Mouse (Mus musculus) testis, postnatal 14 days (tissue): Measurements from ENCODE around the gene Slc25a38.
A peak's percentile ranks its signal among the peaks of the same experiment; 100 is the strongest.

Experiments used
- DNase-seq: peaks from one replicate; pipeline ENCODE4 v3.0.0; 2021; ENCODE audit warnings: low spot score

Gene Slc25a38

DNA sequence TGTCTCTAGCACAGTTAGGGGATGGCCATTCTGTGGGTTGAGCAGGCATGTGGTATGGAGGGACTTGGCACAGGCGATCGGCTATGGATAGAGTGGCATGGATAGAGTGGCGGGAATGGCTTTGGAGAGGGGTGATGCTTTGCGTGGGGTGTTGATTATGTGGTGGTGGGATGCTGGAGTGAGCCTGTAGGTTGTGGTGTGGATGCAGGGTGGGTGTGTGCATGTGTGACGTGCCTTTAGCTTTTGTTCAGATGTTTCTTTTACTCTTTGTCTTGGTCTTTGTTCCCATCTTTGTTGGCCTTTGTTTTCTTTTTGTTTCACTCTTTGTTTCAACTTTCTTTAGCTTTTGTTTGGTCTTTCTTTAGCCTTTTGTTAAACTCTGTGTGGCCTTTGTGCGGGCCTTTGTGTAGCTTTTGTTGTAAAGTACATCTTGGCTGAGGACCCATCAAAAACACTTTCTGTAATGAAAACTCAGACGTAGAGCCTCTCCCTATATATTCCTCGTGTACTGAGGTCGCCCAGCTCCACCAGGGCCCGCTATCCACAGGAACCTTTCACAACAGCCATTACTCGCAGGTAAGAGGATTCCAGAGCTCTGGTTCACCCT, 39.2 kb downstream of the Slc25a38 start, which contains the start of gene Mobp:
TSS of gene Mobp (plus strand) at position 486 of the 607 bp plus-strand sequence.
- DNase-seq: no peak

DNA sequence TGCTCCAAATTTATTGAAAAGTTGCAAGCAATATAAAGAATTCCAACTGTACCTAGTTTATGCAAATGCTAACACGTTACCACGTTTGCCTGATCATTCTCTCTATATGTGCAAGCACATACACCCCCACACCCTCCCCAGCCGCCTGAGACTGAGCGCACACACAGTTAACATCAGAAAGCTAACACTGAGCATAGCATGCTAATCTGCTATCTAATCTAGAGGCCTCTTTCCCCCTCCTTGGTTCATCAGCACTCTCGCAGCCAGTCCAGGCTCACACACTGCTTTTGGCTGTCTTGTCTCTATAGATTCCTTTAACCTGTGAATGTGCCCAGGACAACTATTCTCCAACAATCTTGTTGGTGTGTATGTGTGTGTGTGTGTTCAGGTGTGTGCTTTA, 41.0 kb downstream of the Slc25a38 start:
- DNase-seq: no peak

DNA sequence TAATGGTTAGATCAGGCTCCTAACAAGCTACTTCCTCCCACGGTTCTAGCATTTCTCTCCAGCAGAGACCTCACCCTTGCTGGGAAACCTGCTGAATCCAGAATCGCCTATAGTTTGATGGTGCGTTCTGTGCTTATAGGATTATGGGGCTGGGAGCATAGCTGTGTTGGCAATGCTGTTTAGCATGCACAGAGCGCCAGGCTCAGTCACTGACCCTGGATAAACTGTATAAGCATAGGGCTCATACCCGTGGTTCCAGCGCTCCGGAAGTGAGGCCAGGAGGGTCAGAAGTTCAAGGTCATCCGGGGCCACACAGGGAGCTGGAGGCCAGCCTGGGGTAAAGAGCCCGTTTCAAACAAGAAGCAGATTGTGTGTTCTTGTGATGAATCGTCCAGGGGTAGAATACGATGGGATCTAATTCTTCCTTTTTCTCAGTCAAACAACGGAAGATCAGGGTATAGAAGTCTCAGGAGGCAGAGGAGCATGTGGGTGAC, 41.8 kb downstream of the Slc25a38 start:
- no peak for DNase-seq

DNA sequence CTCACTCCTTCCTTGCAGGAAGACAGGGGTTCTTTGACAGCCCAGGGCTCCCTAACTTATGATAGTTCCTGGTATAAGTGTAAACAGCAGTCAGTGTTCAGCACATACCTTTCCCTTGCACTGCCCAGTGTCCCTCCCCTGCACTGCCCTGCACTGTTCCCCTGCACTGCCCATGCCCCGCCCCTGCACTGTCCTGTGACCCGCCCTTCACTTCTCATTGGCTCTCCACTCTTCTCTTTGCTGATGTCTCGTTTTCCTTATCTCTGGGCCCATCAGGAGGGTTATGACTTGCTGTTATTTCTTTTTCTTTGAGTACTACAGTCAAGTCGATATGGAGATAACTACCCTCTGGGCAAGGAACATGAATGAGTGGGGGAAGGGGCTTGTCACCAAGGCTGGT, 47.9 kb downstream of the Slc25a38 start:
- DNase-seq: no peak

DNA sequence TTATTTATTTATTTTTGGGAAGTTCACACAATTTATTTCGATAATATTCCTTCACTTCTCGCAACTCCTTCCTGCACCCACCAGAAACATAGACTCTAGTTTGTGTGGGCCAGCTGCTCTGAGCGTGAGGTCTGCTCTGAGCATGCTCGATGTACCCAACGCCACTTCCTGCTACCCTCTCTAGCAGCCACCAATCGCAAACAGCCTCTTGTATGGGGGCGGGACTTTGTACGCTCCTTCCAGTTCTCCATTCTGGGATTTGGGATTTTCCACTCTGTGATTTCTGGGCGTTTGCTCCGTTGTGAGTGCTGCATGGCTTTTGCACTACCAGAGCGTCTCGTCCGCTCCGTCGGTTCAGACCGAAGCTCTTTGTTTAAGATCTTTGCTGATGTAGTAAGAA, 53.7 kb downstream of the Slc25a38 start:
- peak; percentile 76 for DNase-seq

DNA sequence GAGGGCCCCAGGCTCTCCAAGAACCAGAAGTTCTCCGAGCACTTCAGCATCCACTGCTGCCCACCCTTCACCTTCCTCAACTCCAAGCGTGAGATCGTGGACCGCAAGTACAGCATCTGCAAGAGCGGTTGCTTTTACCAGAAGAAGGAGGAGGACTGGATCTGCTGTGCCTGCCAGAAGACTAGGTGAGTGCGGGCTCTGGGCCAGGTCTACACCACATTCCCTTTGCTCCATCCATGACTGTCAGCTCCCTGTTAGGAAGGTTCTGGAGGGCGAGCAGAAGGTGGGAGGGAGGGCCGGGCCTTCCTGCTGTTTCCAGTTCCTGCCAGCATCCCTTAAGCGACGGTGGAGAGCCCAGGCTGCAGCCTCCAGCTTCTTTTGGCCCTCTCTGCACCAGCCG, 57.7 kb downstream of the Slc25a38 start:
- no peak for DNase-seq

DNA sequence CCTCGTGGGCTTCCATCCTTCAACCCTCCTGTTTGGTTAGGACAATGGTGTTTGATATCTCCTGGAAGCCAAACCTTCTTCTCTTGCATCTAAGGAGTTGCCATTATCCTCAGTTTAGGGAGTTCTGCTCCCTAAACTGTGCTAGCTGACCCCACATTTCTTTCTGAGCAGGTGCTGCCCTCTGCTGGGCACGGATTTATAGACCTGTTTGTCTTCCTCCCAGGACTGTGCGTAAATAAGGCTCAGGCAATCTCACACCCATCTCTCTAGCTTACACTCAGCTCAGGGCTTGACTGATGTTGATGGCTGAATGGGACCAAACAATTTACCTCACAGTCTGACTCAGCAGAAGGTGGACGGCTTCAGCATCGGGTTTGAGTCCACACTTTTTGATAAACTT, 61.1 kb downstream of the Slc25a38 start:
- DNase-seq: no peak
